Mouse (Mus musculus): ENCODE results near the gene Acadvl. TPM values are rescaled to one million over a fixed set of nuclear protein-coding genes. Genes with fewer than 3 reads are reported as not detected.

Acadvl gene
- polyA plus RNA-seq, 1 experiment, result 308 TPM

- Histone ChIP-seq H3K27ac (ENCODE audit: insufficient read depth, low read depth, low read length) (0 out of 2 replicates have a peak overlapping the region, but pooled peaks have one; percentile 19), H3K27me3 (replicated peaks; ENCODE audit: control insufficient read depth, insufficient read depth, low read length) (no peaks in the 10 kb centered on the region), H3K4me1 (ENCODE audit: control insufficient read depth, insufficient read depth, low read length) (no peaks in the 10 kb centered on the region), H3K36me3 (ENCODE audit: control insufficient read depth, insufficient read depth, low read length) (no peaks in the 10 kb centered on the region), H3K4me3 (ENCODE audit: insufficient read depth, low read depth, low read length) (no peak overlapping the region)
- no peak for TF ChIP-seq POLR2A (IDR thresholded peaks at IDR 0.05; ENCODE audit: low read depth, low read length)
- TF ChIP-seq CTCF (conservative IDR thresholded peaks at IDR 0.05; ENCODE audit: insufficient read depth, insufficient read length, low read depth, low read length), result no peak
- no peak for DNase-seq
- 63% methylated on average over 7 of the region's 7 CpGs for WGBS
Observed at GRCm38 (mm10) chr11:70038174-70038573, 23.0 kb upstream of the Acadvl start.

- TF ChIP-seq POLR2A (IDR thresholded peaks at IDR 0.05; ENCODE audit: low read depth, low read length) (no peak), CTCF (conservative IDR thresholded peaks at IDR 0.05; ENCODE audit: insufficient read depth, insufficient read length, low read depth, low read length) (no peak)
- Histone ChIP-seq H3K36me3 (ENCODE audit: control insufficient read depth, insufficient read depth, low read length) (no peaks in the 10 kb centered on the region), H3K27ac (ENCODE audit: insufficient read depth, low read depth, low read length) (no peak overlapping the region), H3K27me3 (replicated peaks; ENCODE audit: control insufficient read depth, insufficient read depth, low read length) (no peaks in the 10 kb centered on the region), H3K4me1 (ENCODE audit: control insufficient read depth, insufficient read depth, low read length) (no peaks in the 10 kb centered on the region), H3K4me3 (ENCODE audit: insufficient read depth, low read depth, low read length) (no peak overlapping the region)
- 97% methylated on average over 11 of the region's 11 CpGs for WGBS
- DNase-seq, result no peak
Observed at GRCm38 (mm10) chr11:70031321-70031670, 16.1 kb upstream of the Acadvl start.

- no peak for DNase-seq
- no peak overlapping the region for H3K27ac ChIP-seq (ENCODE audit: insufficient read depth, low read depth, low read length)
Observed at GRCm38 (mm10) chr11:70030651-70031320, 15.6 kb upstream of the Acadvl start.

GRCm38 (mm10) chr11:70029829-70030550, 14.8 kb upstream of the Acadvl start:
- TF ChIP-seq POLR2A (IDR thresholded peaks at IDR 0.05; ENCODE audit: low read depth, low read length) (no peak), CTCF (conservative IDR thresholded peaks at IDR 0.05; ENCODE audit: insufficient read depth, insufficient read length, low read depth, low read length) (no peak)
- 57% methylated on average over 11 of the region's 11 CpGs for WGBS
- Histone ChIP-seq H3K27me3 (replicated peaks; ENCODE audit: control insufficient read depth, insufficient read depth, low read length) (no peaks in the 10 kb centered on the region), H3K27ac (ENCODE audit: insufficient read depth, low read depth, low read length) (no peak overlapping the region), H3K4me3 (ENCODE audit: insufficient read depth, low read depth, low read length) (no peak overlapping the region), H3K36me3 (ENCODE audit: control insufficient read depth, insufficient read depth, low read length) (no peaks in the 10 kb centered on the region), H3K4me1 (ENCODE audit: control insufficient read depth, insufficient read depth, low read length) (no peaks in the 10 kb centered on the region)
- no peak for DNase-seq

More at GRCm38 (mm10) chr11:70030651-70031320, 15.6 kb upstream of the Acadvl start:
- TF ChIP-seq POLR2A (IDR thresholded peaks at IDR 0.05; ENCODE audit: low read depth, low read length), result no peak
- TF ChIP-seq CTCF (conservative IDR thresholded peaks at IDR 0.05; ENCODE audit: insufficient read depth, insufficient read length, low read depth, low read length), result no peak
- no peaks in the 10 kb centered on the region for H3K27me3 ChIP-seq (replicated peaks; ENCODE audit: control insufficient read depth, insufficient read depth, low read length)
- H3K4me3 ChIP-seq (ENCODE audit: insufficient read depth, low read depth, low read length), result no peak overlapping the region
- H3K36me3 ChIP-seq (ENCODE audit: control insufficient read depth, insufficient read depth, low read length), result no peaks in the 10 kb centered on the region
- 95% methylated on average over 28 of the region's 28 CpGs for WGBS
- H3K4me1 ChIP-seq (ENCODE audit: control insufficient read depth, insufficient read depth, low read length), result no peaks in the 10 kb centered on the region

GRCm38 (mm10) chr11:70029130-70029801, 14.1 kb upstream of the Acadvl start:
- 11% methylated on average over 20 of the region's 20 CpGs for WGBS
- no peak overlapping the region for H3K4me3 ChIP-seq (ENCODE audit: insufficient read depth, low read depth, low read length)
- H3K36me3 ChIP-seq (ENCODE audit: control insufficient read depth, insufficient read depth, low read length), result no peaks in the 10 kb centered on the region
- TF ChIP-seq CTCF (conservative IDR thresholded peaks at IDR 0.05; ENCODE audit: insufficient read depth, insufficient read length, low read depth, low read length) (no peak), POLR2A (IDR thresholded peaks at IDR 0.05; ENCODE audit: low read depth, low read length) (no peak)
- peak; percentile 36 for DNase-seq
- no peaks in the 10 kb centered on the region for H3K27me3 ChIP-seq (replicated peaks; ENCODE audit: control insufficient read depth, insufficient read depth, low read length)
- no peaks in the 10 kb centered on the region for H3K4me1 ChIP-seq (ENCODE audit: control insufficient read depth, insufficient read depth, low read length)
- H3K27ac ChIP-seq (ENCODE audit: insufficient read depth, low read depth, low read length), result no peak overlapping the region

GRCm38 (mm10) chr11:70028401-70029129, 13.4 kb upstream of the Acadvl start:
- no peaks in the 10 kb centered on the region for H3K36me3 ChIP-seq (ENCODE audit: control insufficient read depth, insufficient read depth, low read length)
- WGBS, result 24% methylated on average over 12 of the region's 12 CpGs
- no peak overlapping the region for H3K27ac ChIP-seq (ENCODE audit: insufficient read depth, low read depth, low read length)
- TF ChIP-seq CTCF (conservative IDR thresholded peaks at IDR 0.05; ENCODE audit: insufficient read depth, insufficient read length, low read depth, low read length), result no peak
- no peak for TF ChIP-seq POLR2A (IDR thresholded peaks at IDR 0.05; ENCODE audit: low read depth, low read length)
- no peaks in the 10 kb centered on the region for H3K27me3 ChIP-seq (replicated peaks; ENCODE audit: control insufficient read depth, insufficient read depth, low read length)
- H3K4me3 ChIP-seq (ENCODE audit: insufficient read depth, low read depth, low read length), result no peak overlapping the region
- no peaks in the 10 kb centered on the region for H3K4me1 ChIP-seq (ENCODE audit: control insufficient read depth, insufficient read depth, low read length)
- DNase-seq, result no peak

Measured in kidney, adult 2 months (tissue).